In genomic region chr3:152568455-152569241, GRCm38 (mm10) we compare ENCODE assay signal across 11 mouse cellular contexts.
DNase-seq lines count a peak whose midpoint lies in the region; ATAC-seq and TF ChIP-seq lines count a peak whose summit lies in the region.
"Had no signal": no experiment of that assay in that cellular context is flagged by ENCODE, and none has a peak within 500 bp of the region (broad histone marks: within the 10 kb centered on the region; RNA-seq: fewer than 3 reads in every experiment).

No protein-coding gene starts in this region.

- H3K9ac ChIP-seq in liver, adult 2 months (ENCODE audit: low read depth, low read length): no peak overlapping the region
- H3K9ac ChIP-seq in limb, embryonic 13.5 days: no peak overlapping the region
- H3K9ac ChIP-seq in forebrain, embryonic 11.5 days (ENCODE audit: low read length): no peak overlapping the region
- H3K9ac ChIP-seq: hindbrain, embryonic 13.5 days had no signal

- H3K36me3 ChIP-seq in liver, adult 2 months (ENCODE audit: control insufficient read depth, insufficient read depth, low read length): no peaks in the 10 kb centered on the region
- H3K36me3 ChIP-seq in limb, embryonic 13.5 days: no peaks in the 10 kb centered on the region
- H3K36me3 ChIP-seq in forebrain, embryonic 11.5 days (ENCODE audit: control insufficient read depth, insufficient read depth, low read length): no peaks in the 10 kb centered on the region
- H3K36me3 ChIP-seq: hindbrain, embryonic 13.5 days had no signal

- H3K4me2 ChIP-seq in limb, embryonic 13.5 days (replicated peaks): no peak overlapping the region
- H3K4me2 ChIP-seq in forebrain, embryonic 11.5 days (ENCODE audit: low read depth, low read length, severe bottlenecking): no peak overlapping the region
- H3K4me2 ChIP-seq: hindbrain, embryonic 13.5 days had no signal

- no peak overlapping the region for H3K4me3 ChIP-seq in liver, adult 2 months (ENCODE audit: insufficient read depth, low read depth, low read length)
- H3K4me3 ChIP-seq in limb, embryonic 13.5 days: no peak overlapping the region
- H3K4me3 ChIP-seq in forebrain, embryonic 11.5 days (ENCODE audit: low read depth, low read length): no peak overlapping the region
- H3K4me3 ChIP-seq: hindbrain, embryonic 13.5 days had no signal

- no peak for TF ChIP-seq CTCF in liver, adult 2 months (IDR thresholded peaks at IDR 0.05; ENCODE audit: low read depth, low read length)

- TF ChIP-seq POLR2A in liver, adult 2 months (IDR thresholded peaks at IDR 0.05; ENCODE audit: extremely low read depth, insufficient read depth, low read length): no peak

- 52% methylated on average over 9 of the region's 9 CpGs for WGBS in liver, adult 2 months
- 57% methylated on average over 9 of the region's 9 CpGs for WGBS in limb, embryonic 13.5 days
- 74% methylated on average over 9 of the region's 9 CpGs for WGBS in forebrain, embryonic 11.5 days

- H3K4me1 ChIP-seq in liver, adult 2 months (ENCODE audit: control insufficient read depth, insufficient read depth, low read length): no peaks in the 10 kb centered on the region
- H3K4me1 ChIP-seq in limb, embryonic 13.5 days: peaks cover 9% of the 10 kb centered on the region
- no peaks in the 10 kb centered on the region for H3K4me1 ChIP-seq in forebrain, embryonic 11.5 days (replicated peaks; ENCODE audit: control insufficient read depth, insufficient read depth, low read length)
- H3K4me1 ChIP-seq: hindbrain, embryonic 13.5 days had no signal

- no peaks in the 10 kb centered on the region for H3K9me3 ChIP-seq in limb, embryonic 13.5 days
- H3K9me3 ChIP-seq in forebrain, embryonic 11.5 days (ENCODE audit: control insufficient read depth, low read length): no peaks in the 10 kb centered on the region
- H3K9me3 ChIP-seq: hindbrain, embryonic 13.5 days had no signal

- no peaks in the 10 kb centered on the region for H3K27me3 ChIP-seq in liver, adult 2 months (ENCODE audit: control insufficient read depth, insufficient read depth, low read length)
- H3K27me3 ChIP-seq in limb, embryonic 13.5 days: no peaks in the 10 kb centered on the region
- H3K27me3 ChIP-seq in forebrain, embryonic 11.5 days (ENCODE audit: control insufficient read depth, insufficient read depth, low read length): no peaks in the 10 kb centered on the region
- H3K27me3 ChIP-seq: hindbrain, embryonic 13.5 days had no signal

- ATAC-seq in granulocyte monocyte progenitor cell, adult 5-6 weeks (replicated peaks; ENCODE audit: poor library complexity, severe bottlenecking): 0 out of 2 replicates have a peak, but pooled peaks have one; percentile 9
- peak; percentile 44; the same call in 1 of the 2 replicates for ATAC-seq in limb, embryonic 13.5 days (ENCODE audit: low FRiP score, low read depth)
- no peak for ATAC-seq in forebrain, embryonic 11.5 days (replicated peaks; ENCODE audit: low FRiP score)

- peak; percentile 13 for DNase-seq in liver, adult 2 months (ENCODE audit: extremely low read depth, low read depth, low spot score)
- DNase-seq in liver (no peak), R1 (ENCODE audit: low read depth, low spot score) (peak; percentile 54)
- no peak for DNase-seq in cerebellum, postnatal 36 days
- DNase-seq in forebrain, embryonic 11.5 days (ENCODE audit: low spot score): no peak
- DNase-seq in layer of hippocampus, adult 11-12 months (ENCODE audit: low spot score): no peak
- DNase-seq: adrenal gland, postnatal 36 days; cerebellum, postnatal 10 days had no signal

- no peaks in the 10 kb centered on the region for H3K79me2 ChIP-seq in liver, adult 2 months (ENCODE audit: control insufficient read depth, insufficient read depth, low read length)

- H3K27ac ChIP-seq in liver, adult 2 months (replicated peaks; ENCODE audit: insufficient read depth, low read depth, low read length): no peak overlapping the region
- peak overlapping the region; percentile 22; the same call in 1 of the 2 replicates for H3K27ac ChIP-seq in limb, embryonic 13.5 days
- no peak overlapping the region for H3K27ac ChIP-seq in forebrain, embryonic 11.5 days (ENCODE audit: low read depth, low read length)
- H3K27ac ChIP-seq: hindbrain, embryonic 13.5 days had no signal

Comparison
In these comparisons a context has a peak if more than half of its experiments do, and no peak if none do; other contexts are left out.
1. DNase-seq: peak in liver, adult 2 months (single experiment) and R1 (single experiment); none in liver (single experiment), cerebellum, postnatal 36 days (0 of 2), forebrain, embryonic 11.5 days (single experiment) and layer of hippocampus, adult 11-12 months (single experiment).